Mouse (Mus musculus) liver, embryonic 11.5 days (tissue): Measurements from ENCODE around the gene Fam228a. TPM values are rescaled to one million over a fixed set of nuclear protein-coding genes. Genes with fewer than 3 reads are reported as not detected.
A peak's percentile ranks its signal among the peaks of the same experiment; 100 is the strongest.
"Not testable (repeated sequence)": the region's sequence is repeated elsewhere in the genome, so short reads cannot be mapped to it uniquely, and the experiment has no call there.

ENCODE experiments used
- ATAC-seq: fragments of 200-750 bp; cut with Nextera tagmentation; replicated peaks from 2 replicates; pipeline ENCODE4 v1.8.0; 2017; ENCODE audit warnings: moderate number of reproducible peaks, mild to moderate bottlenecking, moderate TSS enrichment, moderate library complexity; ENCODE audit not compliant: low FRiP score
- DNase-seq: peaks from one replicate; pipeline ENCODE4 v3.0.0-alpha.2; 2017; ENCODE audit warnings: low spot score
- H3K27ac ChIP-seq: fragments of 300-500 bp; sonication (generic); 2 replicates; pipeline ENCODE4 v1.5.1; 2014; ENCODE audit warnings: mild to moderate bottlenecking, low read depth, low read length, control low read depth
- H3K27me3 ChIP-seq: fragments of 300-500 bp; sonication (generic); replicated peaks from 2 replicates; pipeline ENCODE4 v1.6.1; 2014; ENCODE audit warnings: low read length, mixed read lengths; ENCODE audit not compliant: control insufficient read depth, insufficient read depth
- H3K36me3 ChIP-seq: fragments of 300-500 bp; sonication (generic); 2 replicates; pipeline ENCODE4 v1.6.1; 2014; ENCODE audit warnings: mild to moderate bottlenecking, low read length, moderate library complexity, mixed read lengths; ENCODE audit not compliant: control insufficient read depth, insufficient read depth
- H3K4me1 ChIP-seq: fragments of 300-500 bp; sonication (generic); replicated peaks from 2 replicates; pipeline ENCODE4 v1.6.1; 2014; ENCODE audit warnings: low read length, mixed read lengths; ENCODE audit not compliant: control insufficient read depth, insufficient read depth
- H3K4me2 ChIP-seq: fragments of 300-500 bp; sonication (generic); 2 replicates; pipeline ENCODE4 v1.6.1; 2014; ENCODE audit warnings: mild to moderate bottlenecking, control low read depth, moderate library complexity
- H3K4me3 ChIP-seq: fragments of 300-500 bp; sonication (generic); 2 replicates; pipeline ENCODE4 v1.5.1; 2014; ENCODE audit warnings: low read depth, low read length, control low read depth
- H3K9ac ChIP-seq: fragments of 300-500 bp; sonication (generic); 2 replicates; pipeline ENCODE4 v1.6.1; 2014; ENCODE audit warnings: low read depth, low read length, control low read depth
- H3K9me3 ChIP-seq: fragments of 300-500 bp; sonication (generic); 2 replicates; pipeline ENCODE4 v1.6.1; 2016; ENCODE audit warnings: low read length, inconsistent platforms, mixed read lengths; ENCODE audit not compliant: control insufficient read depth
- whole genome bisulfite sequencing: fragments of 180-500 bp; shearing (Covaris S2); extraction: QIAGEN DNeasy Blood & Tissue Kit; methylation state at CpG from one replicate; pipeline ENCODE4 v1.1.7; 2014; 5-methylcytosine and 5-hydroxymethylcytosine counted together
- polyA plus RNA-seq: library from polyadenylated mRNA; unstranded; fragments of >200 nt; fragmentation: Nextera tagmentation; extraction: Ambion mirVana; gene quantifications from 2 replicates; pipeline ENCODE4 v1.2.1, GENCODE M21; 2014

The Fam228a gene
- 0.19 and 0.31 TPM in 2 replicates for polyA plus RNA-seq

- Histone ChIP-seq H3K27ac (no peak within 1 kb of the TSS), H3K4me1 (no peaks in the 10 kb centered on the region), H3K4me2 (no peak within 1 kb of the TSS), H3K4me3 (no peak within 1 kb of the TSS), H3K9ac (no peak within 1 kb of the TSS), H3K9me3 (no peaks in the 10 kb centered on the region), H3K27me3 (no peaks in the 10 kb centered on the region), H3K36me3 (no peaks in the 10 kb centered on the region)
- ATAC-seq (no peak), DNase-seq (no peak)
- WGBS: 90% methylated on average over 18 of the region's 18 CpGs
Observed at GRCm38 (mm10) chr12:4738031-4738576, at the start of gene Fam228a. Gene Fam228a (minus strand): TSS chr12:4738430.

DNA sequence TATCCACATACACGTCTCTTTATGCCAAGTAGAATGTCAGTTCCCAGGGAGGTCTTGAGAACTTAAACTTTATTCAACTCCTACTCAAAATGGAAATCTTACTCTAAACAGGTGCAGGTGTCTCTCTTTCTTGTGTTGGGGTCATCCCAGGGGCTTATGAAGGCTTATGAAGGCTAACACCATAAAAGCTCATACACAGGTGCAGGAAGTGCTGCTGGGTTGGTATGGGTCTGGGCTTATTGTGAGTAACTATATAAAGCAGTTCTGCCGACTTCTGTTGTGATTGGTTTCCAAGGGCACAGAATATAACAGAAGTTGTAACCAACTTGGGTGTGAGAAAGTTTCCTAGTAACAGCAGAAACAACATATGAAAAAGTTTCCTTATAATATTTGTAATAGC, 46.2 kb upstream of the Fam228a start:
- no peak overlapping the region for H3K4me3 ChIP-seq
- H3K36me3 ChIP-seq: no peaks in the 10 kb centered on the region
- H3K27ac ChIP-seq: no peak overlapping the region
- H3K4me1 ChIP-seq: no peaks in the 10 kb centered on the region
- WGBS: 79% methylated on average over 2 of the region's 2 CpGs
- H3K4me2 ChIP-seq: no peak overlapping the region
- no peak overlapping the region for H3K9ac ChIP-seq
- no peak for ATAC-seq
- DNase-seq: no peak
- H3K27me3 ChIP-seq: no peaks in the 10 kb centered on the region
- H3K9me3 ChIP-seq: no peaks in the 10 kb centered on the region

- no peak for ATAC-seq
- 61% methylated on average over 5 of the region's 5 CpGs for WGBS
- DNase-seq: no peak
Observed at GRCm38 (mm10) chr12:4783598-4783997, 45.4 kb upstream of the Fam228a start.

GRCm38 (mm10) chr12:4781725-4782404, 43.6 kb upstream of the Fam228a start:
- H3K4me1 ChIP-seq, H3K9ac ChIP-seq, H3K4me3 ChIP-seq, H3K36me3 ChIP-seq, DNase-seq, H3K27me3 ChIP-seq, H3K9me3 ChIP-seq, ATAC-seq, H3K27ac ChIP-seq, H3K4me2 ChIP-seq: not testable (repeated sequence)
- WGBS: 87% methylated on average over 9 of the region's 9 CpGs

More at GRCm38 (mm10) chr12:4783598-4783997, 45.4 kb upstream of the Fam228a start:
- H3K9me3 ChIP-seq: no peaks in the 10 kb centered on the region
- no peak overlapping the region for H3K4me2 ChIP-seq
- no peaks in the 10 kb centered on the region for H3K4me1 ChIP-seq
- H3K27me3 ChIP-seq: no peaks in the 10 kb centered on the region
- H3K27ac ChIP-seq: no peak overlapping the region
- no peak overlapping the region for H3K4me3 ChIP-seq
- H3K9ac ChIP-seq: no peak overlapping the region
- no peaks in the 10 kb centered on the region for H3K36me3 ChIP-seq

DNA sequence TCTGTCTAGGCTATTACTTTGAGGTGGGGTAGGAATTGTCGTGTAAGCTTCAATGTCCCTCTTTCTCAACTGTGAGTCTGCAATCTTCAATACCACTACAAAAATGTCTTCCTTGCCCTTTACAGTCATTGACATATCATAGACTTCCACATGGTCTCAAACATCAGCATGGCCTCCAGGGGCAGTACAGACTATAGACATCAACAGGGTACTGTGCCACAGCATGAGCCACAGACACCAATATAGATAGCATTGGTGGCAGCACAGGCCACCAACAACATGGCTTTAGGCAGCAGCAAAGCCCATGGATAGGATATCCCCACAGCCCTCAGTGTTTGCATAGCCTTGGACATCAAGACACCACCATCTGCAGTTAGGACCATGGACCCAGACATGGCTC, 43.0 kb upstream of the Fam228a start:
- Histone ChIP-seq H3K4me3 (no peak overlapping the region), H3K36me3 (no peaks in the 10 kb centered on the region), H3K4me2 (no peak overlapping the region), H3K9ac (no peak overlapping the region), H3K4me1 (no peaks in the 10 kb centered on the region), H3K9me3 (no peaks in the 10 kb centered on the region), H3K27ac (no peak overlapping the region), H3K27me3 (no peaks in the 10 kb centered on the region)
- no peak for DNase-seq
- ATAC-seq: 0 out of 2 replicates have a peak, but pooled peaks have one; percentile 39
- WGBS: 72% methylated on average over 1 of the region's 1 CpGs

DNA sequence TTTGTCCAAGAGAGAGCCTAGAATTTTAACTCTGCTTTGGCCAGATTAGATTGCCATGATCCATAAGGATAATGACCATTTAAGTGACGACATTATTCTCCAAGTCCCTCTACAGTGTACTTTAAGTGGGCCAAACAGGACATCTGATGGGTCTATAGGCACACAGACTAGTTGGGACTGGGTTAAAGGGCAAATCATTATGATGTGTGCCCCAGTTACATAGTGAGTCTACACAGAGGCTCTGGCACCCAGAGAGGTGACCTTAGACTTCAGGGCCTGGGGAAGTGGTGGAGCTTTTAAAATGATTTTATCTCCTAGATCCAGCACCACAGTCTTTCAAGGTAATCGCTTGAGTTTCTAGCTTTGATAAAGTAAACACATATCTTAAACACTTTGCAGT, 42.0 kb upstream of the Fam228a start:
- ATAC-seq (no peak), DNase-seq (no peak)
- Histone ChIP-seq H3K36me3 (no peaks in the 10 kb centered on the region), H3K4me3 (no peak overlapping the region), H3K9ac (no peak overlapping the region), H3K9me3 (no peaks in the 10 kb centered on the region), H3K27ac (no peak overlapping the region), H3K4me1 (no peaks in the 10 kb centered on the region; the same call in 1 of the 2 replicates), H3K27me3 (no peaks in the 10 kb centered on the region), H3K4me2 (no peak overlapping the region)
- 61% methylated on average over 2 of the region's 2 CpGs for WGBS

- Histone ChIP-seq H3K4me3 (no peak overlapping the region), H3K9ac (no peak overlapping the region), H3K4me2 (no peak overlapping the region), H3K4me1 (no peaks in the 10 kb centered on the region; the same call in 1 of the 2 replicates), H3K36me3 (no peaks in the 10 kb centered on the region), H3K27me3 (no peaks in the 10 kb centered on the region), H3K9me3 (no peaks in the 10 kb centered on the region), H3K27ac (no peak overlapping the region)
- WGBS: 84% methylated on average over 6 of the region's 6 CpGs
- DNase-seq: no peak
- ATAC-seq: no peak
Observed at GRCm38 (mm10) chr12:4777734-4778133, 39.5 kb upstream of the Fam228a start.

DNA sequence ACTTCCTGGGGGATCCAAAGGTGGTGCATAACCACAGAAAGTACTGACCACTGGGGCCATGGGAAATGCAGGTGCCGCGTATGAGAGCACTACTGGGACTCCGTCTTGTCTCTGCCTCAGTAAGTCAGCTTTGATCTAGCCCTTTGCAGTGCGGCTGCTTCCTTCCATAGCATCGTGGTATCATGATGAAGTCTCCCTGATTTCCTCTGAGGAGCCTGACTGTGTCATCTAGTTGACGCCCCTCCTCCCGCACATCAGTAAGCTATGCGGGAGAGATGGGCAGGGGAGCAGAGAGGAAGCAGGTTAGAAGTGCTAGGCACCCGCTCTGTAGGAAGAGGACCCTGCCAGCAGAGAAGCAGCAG, 37.3 kb upstream of the Fam228a start:
- Histone ChIP-seq H3K27ac (peak overlapping the region; percentile 81; the same call in 1 of the 2 replicates), H3K36me3 (no peaks in the 10 kb centered on the region), H3K4me1 (no peaks in the 10 kb centered on the region; the same call in 1 of the 2 replicates), H3K9ac (no peak overlapping the region; the same call in 1 of the 2 replicates), H3K27me3 (no peaks in the 10 kb centered on the region), H3K9me3 (no peaks in the 10 kb centered on the region), H3K4me3 (no peak overlapping the region), H3K4me2 (peak overlapping the region; percentile 24)
- ATAC-seq (no peak; the same call in 1 of the 2 replicates), DNase-seq (no peak)
- 48% methylated on average over 9 of the region's 9 CpGs for WGBS
